Mouse (Mus musculus): Measurements from ENCODE around the gene Zfp987. TPM values are rescaled to one million over a fixed set of nuclear protein-coding genes. Genes with fewer than 3 reads are reported as not detected.
"Not testable (repeated sequence)": the region's sequence is repeated elsewhere in the genome, so short reads cannot be mapped to it uniquely, and the experiment has no call there.

The Zfp987 gene
- polyA plus RNA-seq (2014; fragmentation: Nextera tagmentation; extraction: Ambion mirVana) = 0.10 TPM in 1 of 2 replicates, not detected in the other

- 50% methylated on average over 1 of the region's 3 CpGs for WGBS
- not testable (repeated sequence) for H3K4me3 ChIP-seq (ENCODE audit: low read depth, low read length); H3K27me3 ChIP-seq (ENCODE audit: control insufficient read depth, insufficient read depth, low read length); H3K9ac ChIP-seq (replicated peaks; ENCODE audit: low read length); H3K27ac ChIP-seq (replicated peaks; ENCODE audit: low read depth, low read length); H3K36me3 ChIP-seq (replicated peaks; ENCODE audit: control insufficient read depth, insufficient read depth, low read depth, low read length); DNase-seq (ENCODE audit: low spot score); ATAC-seq (replicated peaks; ENCODE audit: insufficient number of reproducible peaks, low FRiP score, low TSS enrichment, low read depth); H3K4me1 ChIP-seq (ENCODE audit: control insufficient read depth, insufficient read depth, low read length); H3K4me2 ChIP-seq (ENCODE audit: low read depth, low read length); H3K9me3 ChIP-seq (replicated peaks; ENCODE audit: control insufficient read depth, low read length)
Measured at GRCm38 (mm10) chr4:146096998-146097397, at the start of gene Zfp987. Gene Zfp987, plus strand, starts transcription at chr4:146097298.

GRCm38 (mm10) chr4:146052536-146052935 is 44.6 kb upstream of the Zfp987 start:
- H3K9ac ChIP-seq (replicated peaks; ENCODE audit: low read length); ATAC-seq (replicated peaks; ENCODE audit: insufficient number of reproducible peaks, low FRiP score, low TSS enrichment, low read depth); H3K4me1 ChIP-seq (ENCODE audit: control insufficient read depth, insufficient read depth, low read length); H3K27ac ChIP-seq (replicated peaks; ENCODE audit: low read depth, low read length); H3K27me3 ChIP-seq (ENCODE audit: control insufficient read depth, insufficient read depth, low read length); H3K36me3 ChIP-seq (replicated peaks; ENCODE audit: control insufficient read depth, insufficient read depth, low read depth, low read length); H3K4me3 ChIP-seq (ENCODE audit: low read depth, low read length); H3K4me2 ChIP-seq (ENCODE audit: low read depth, low read length); H3K9me3 ChIP-seq (replicated peaks; ENCODE audit: control insufficient read depth, low read length); DNase-seq (ENCODE audit: low spot score): not testable (repeated sequence)
- 84% methylated on average over 1 of the region's 1 CpGs for WGBS

GRCm38 (mm10) chr4:146053445-146053844 is 43.7 kb upstream of the Zfp987 start:
- not testable (repeated sequence) for H3K9me3 ChIP-seq (replicated peaks; ENCODE audit: control insufficient read depth, low read length); ATAC-seq (replicated peaks; ENCODE audit: insufficient number of reproducible peaks, low FRiP score, low TSS enrichment, low read depth); H3K4me2 ChIP-seq (ENCODE audit: low read depth, low read length); H3K4me3 ChIP-seq (ENCODE audit: low read depth, low read length); DNase-seq (ENCODE audit: low spot score); H3K36me3 ChIP-seq (replicated peaks; ENCODE audit: control insufficient read depth, insufficient read depth, low read depth, low read length); H3K27ac ChIP-seq (replicated peaks; ENCODE audit: low read depth, low read length); H3K27me3 ChIP-seq (ENCODE audit: control insufficient read depth, insufficient read depth, low read length); H3K4me1 ChIP-seq (ENCODE audit: control insufficient read depth, insufficient read depth, low read length); H3K9ac ChIP-seq (replicated peaks; ENCODE audit: low read length)
- WGBS = 88% methylated on average over 2 of the region's 2 CpGs

- no peak for ATAC-seq (replicated peaks; ENCODE audit: insufficient number of reproducible peaks, low FRiP score, low TSS enrichment, low read depth)
- no peak overlapping the region for H3K4me2 ChIP-seq (ENCODE audit: low read depth, low read length)
- peaks cover 6% of the 10 kb centered on the region; the same call in 1 of the 2 replicates for H3K9me3 ChIP-seq (replicated peaks; ENCODE audit: control insufficient read depth, low read length)
- H3K36me3 ChIP-seq (replicated peaks; ENCODE audit: control insufficient read depth, insufficient read depth, low read depth, low read length) = no peaks in the 10 kb centered on the region
- no peak overlapping the region for H3K9ac ChIP-seq (replicated peaks; ENCODE audit: low read length)
- no peaks in the 10 kb centered on the region for H3K27me3 ChIP-seq (ENCODE audit: control insufficient read depth, insufficient read depth, low read length)
- WGBS = 72% methylated on average over 2 of the region's 2 CpGs
- DNase-seq (ENCODE audit: low spot score) = no peak
- H3K27ac ChIP-seq (replicated peaks; ENCODE audit: low read depth, low read length) = no peak overlapping the region
- H3K4me3 ChIP-seq (ENCODE audit: low read depth, low read length) = no peak overlapping the region
- no peaks in the 10 kb centered on the region for H3K4me1 ChIP-seq (ENCODE audit: control insufficient read depth, insufficient read depth, low read length)
Measured at GRCm38 (mm10) chr4:146055335-146055734, 41.8 kb upstream of the Zfp987 start.

- not testable (repeated sequence) for H3K4me1 ChIP-seq (ENCODE audit: control insufficient read depth, insufficient read depth, low read length); H3K27me3 ChIP-seq (ENCODE audit: control insufficient read depth, insufficient read depth, low read length); H3K36me3 ChIP-seq (replicated peaks; ENCODE audit: control insufficient read depth, insufficient read depth, low read depth, low read length); ATAC-seq (replicated peaks; ENCODE audit: insufficient number of reproducible peaks, low FRiP score, low TSS enrichment, low read depth); DNase-seq (ENCODE audit: low spot score); H3K4me3 ChIP-seq (ENCODE audit: low read depth, low read length); H3K9ac ChIP-seq (replicated peaks; ENCODE audit: low read length); H3K9me3 ChIP-seq (replicated peaks; ENCODE audit: control insufficient read depth, low read length); H3K4me2 ChIP-seq (ENCODE audit: low read depth, low read length); H3K27ac ChIP-seq (replicated peaks; ENCODE audit: low read depth, low read length)
- WGBS = 91% methylated on average over 12 of the region's 12 CpGs
Measured at GRCm38 (mm10) chr4:146058646-146059045, 38.5 kb upstream of the Zfp987 start.

- H3K27ac ChIP-seq (replicated peaks; ENCODE audit: low read depth, low read length); H3K4me1 ChIP-seq (ENCODE audit: control insufficient read depth, insufficient read depth, low read length); H3K27me3 ChIP-seq (ENCODE audit: control insufficient read depth, insufficient read depth, low read length); H3K9ac ChIP-seq (replicated peaks; ENCODE audit: low read length); DNase-seq (ENCODE audit: low spot score); ATAC-seq (replicated peaks; ENCODE audit: insufficient number of reproducible peaks, low FRiP score, low TSS enrichment, low read depth); H3K36me3 ChIP-seq (replicated peaks; ENCODE audit: control insufficient read depth, insufficient read depth, low read depth, low read length); H3K4me2 ChIP-seq (ENCODE audit: low read depth, low read length); H3K4me3 ChIP-seq (ENCODE audit: low read depth, low read length); H3K9me3 ChIP-seq (replicated peaks; ENCODE audit: control insufficient read depth, low read length): not testable (repeated sequence)
- 88% methylated on average over 4 of the region's 4 CpGs for WGBS
Measured at GRCm38 (mm10) chr4:146059078-146059477, 38.0 kb upstream of the Zfp987 start.

GRCm38 (mm10) chr4:146059974-146060693 is 37.0 kb upstream of the Zfp987 start:
- DNase-seq (ENCODE audit: low spot score); H3K9me3 ChIP-seq (replicated peaks; ENCODE audit: control insufficient read depth, low read length); H3K27me3 ChIP-seq (ENCODE audit: control insufficient read depth, insufficient read depth, low read length); H3K4me3 ChIP-seq (ENCODE audit: low read depth, low read length); ATAC-seq (replicated peaks; ENCODE audit: insufficient number of reproducible peaks, low FRiP score, low TSS enrichment, low read depth); H3K4me1 ChIP-seq (ENCODE audit: control insufficient read depth, insufficient read depth, low read length); H3K36me3 ChIP-seq (replicated peaks; ENCODE audit: control insufficient read depth, insufficient read depth, low read depth, low read length); H3K27ac ChIP-seq (replicated peaks; ENCODE audit: low read depth, low read length); H3K9ac ChIP-seq (replicated peaks; ENCODE audit: low read length); H3K4me2 ChIP-seq (ENCODE audit: low read depth, low read length): not testable (repeated sequence)
- 91% methylated on average over 23 of the region's 26 CpGs for WGBS

- H3K4me1 ChIP-seq (ENCODE audit: control insufficient read depth, insufficient read depth, low read length); H3K9ac ChIP-seq (replicated peaks; ENCODE audit: low read length); H3K9me3 ChIP-seq (replicated peaks; ENCODE audit: control insufficient read depth, low read length); ATAC-seq (replicated peaks; ENCODE audit: insufficient number of reproducible peaks, low FRiP score, low TSS enrichment, low read depth); H3K4me2 ChIP-seq (ENCODE audit: low read depth, low read length); H3K4me3 ChIP-seq (ENCODE audit: low read depth, low read length); DNase-seq (ENCODE audit: low spot score); H3K27ac ChIP-seq (replicated peaks; ENCODE audit: low read depth, low read length); H3K36me3 ChIP-seq (replicated peaks; ENCODE audit: control insufficient read depth, insufficient read depth, low read depth, low read length); H3K27me3 ChIP-seq (ENCODE audit: control insufficient read depth, insufficient read depth, low read length): not testable (repeated sequence)
- 92% methylated on average over 11 of the region's 11 CpGs for WGBS
Measured at GRCm38 (mm10) chr4:146061082-146061481, 36.0 kb upstream of the Zfp987 start.
